Mouse (Mus musculus) spleen, adult 2 months (tissue): ENCODE measurements around the gene Ocel1.

Source experiments
- CTCF ChIP-seq: fragments of 200-500 bp; IDR thresholded peaks from 2 replicates; pipeline ENCODE4 v1.5.1; 2011; ENCODE audit warnings: mild to moderate bottlenecking, inconsistent platforms; ENCODE audit not compliant: insufficient read depth, insufficient read length, insufficient replicate concordance; ENCODE audit errors: extremely low read depth
- POLR2A ChIP-seq: fragments of 200-500 bp; IDR thresholded peaks from 2 replicates; pipeline ENCODE4 v1.6.1; 2011; ENCODE audit warnings: low read depth, low read length, inconsistent platforms

- TF ChIP-seq CTCF (no peak), POLR2A (no peak)
Measured at GRCm38 (mm10) chr8:71402446-71402964, 31.4 kb downstream of the Ocel1 start.
